Mouse (Mus musculus): Measurements from ENCODE around the gene Ddah2. TPM values are rescaled to one million over a fixed set of nuclear protein-coding genes. Genes with fewer than 3 reads are reported as not detected.

Ddah2 gene
- 1 to 10 TPM; 2.5 to 3.1 TPM for total RNA-seq (2023)

GRCm38 (mm10) chr17:35058911-35059892, at the start of gene Ddah2:
Ddah2 (plus strand) TSS chr17:35059035.

GRCm38 (mm10) chr17:35016376-35016775, 42.5 kb upstream of the Ddah2 start, which contains the start of gene Vwa7:
Vwa7 (plus strand) TSS chr17:35016579.

GRCm38 (mm10) chr17:35027277-35028068, 31.4 kb upstream of the Ddah2 start, which contains the start of gene Sapcd1:
Sapcd1 (minus strand) TSS chr17:35028016.

GRCm38 (mm10) chr17:35046681-35047455, 12.0 kb upstream of the Ddah2 start, which contains the start of gene Msh5:
Msh5 (minus strand) TSS chr17:35046745.

GRCm38 (mm10) chr17:35049561-35050016, 9.2 kb upstream of the Ddah2 start, which contains the start of gene Clic1:
Clic1 (plus strand) TSS chr17:35049966.

GRCm38 (mm10) chr17:35064951-35065947, 6.4 kb downstream of the Ddah2 start, which contains the start of gene Ly6g6c:
Ly6g6c (plus strand) TSS chr17:35065388.

GRCm38 (mm10) chr17:35066084-35066483, 7.2 kb downstream of the Ddah2 start, which contains the start of gene Mpig6b:
Mpig6b (minus strand) TSS chr17:35066184.

GRCm38 (mm10) chr17:35076507-35077176, 17.8 kb downstream of the Ddah2 start, which contains the start of gene Ly6g6e:
Ly6g6e (plus strand) TSS chr17:35076902.

GRCm38 (mm10) chr17:35077786-35078233, 19.0 kb downstream of the Ddah2 start, which contains the start of gene Ly6g6d:
Ly6g6d (minus strand) TSS chr17:35078065.

GRCm38 (mm10) chr17:35085208-35085865, 26.5 kb downstream of the Ddah2 start, which contains the start of gene Ly6g6f:
Ly6g6f (minus strand) TSS chr17:35085610.

GRCm38 (mm10) chr17:35088825-35089644, 30.2 kb downstream of the Ddah2 start, which contains the start of gene Abhd16a:
Abhd16a (plus strand) TSS chr17:35089263.

GRCm38 (mm10) chr17:35108097-35108496, 49.3 kb downstream of the Ddah2 start, which contains the start of gene Ly6g5c:
Ly6g5c (plus strand) TSS chr17:35108279.

Other genes starting within 250 kb of the Ddah2 start
- gene Stk19, start 222.1 kb upstream of the Ddah2 start, total RNA-seq (2023), result 10 to 100 TPM; 34.1 to 39.4 TPM
- 10 to 100 TPM; 49.0 to 49.1 TPM for gene Dxo, start 222.0 kb upstream of the Ddah2 start, total RNA-seq (2023)
- 10 to 100 TPM; 66.2 to 72.1 TPM for gene Skiv2l, start 208.8 kb upstream of the Ddah2 start, total RNA-seq (2023)
- 10 to 100 TPM; 23.4 to 30.8 TPM for gene Nelfe, start 208.6 kb upstream of the Ddah2 start, total RNA-seq (2023)
- 1 to 10 TPM; 1.6 to 1.8 TPM for gene Cfb, start 196.5 kb upstream of the Ddah2 start, total RNA-seq (2023)
- gene Zbtb12, start 179.6 kb upstream of the Ddah2 start, total RNA-seq (2023), result 1 to 10 TPM; 2.8 to 3.9 TPM
- not detected for gene Gm20547, start 177.0 kb upstream of the Ddah2 start, total RNA-seq (2023)
- gene C2, start 160.8 kb upstream of the Ddah2 start, total RNA-seq (2023), result under 1 TPM in 1 of 2 experiments, not detected in 1; 0.24 TPM
- gene Ehmt2, start 160.6 kb upstream of the Ddah2 start, total RNA-seq (2023), result 10 to 100 TPM; 68.7 to 71.8 TPM
- gene Slc44a4, start 144.6 kb upstream of the Ddah2 start, total RNA-seq (2023), result not detected
- 10 to 100 TPM; 60.2 to 63.2 TPM for gene Neu1, start 127.8 kb upstream of the Ddah2 start, total RNA-seq (2023)
- gene Hspa1b, start 99.8 kb upstream of the Ddah2 start, total RNA-seq (2023), result 100 to 1,000 TPM in 1 of 2 experiments, 10 to 100 TPM in 1; 58.3 to 134 TPM
- not detected for gene Gm20481, start 89.1 kb upstream of the Ddah2 start, total RNA-seq (2023)
- gene Hspa1a, start 86.9 kb upstream of the Ddah2 start, total RNA-seq (2023), result 100 to 1,000 TPM in 1 of 2 experiments, 10 to 100 TPM in 1; 86.4 to 244 TPM
- gene Hspa1l, start 86.3 kb upstream of the Ddah2 start, total RNA-seq (2023), result under 1 TPM in 1 of 2 experiments, not detected in 1; 0.20 TPM
- 10 to 100 TPM; 41.4 to 45.7 TPM for gene Lsm2, start 77.2 kb upstream of the Ddah2 start, total RNA-seq (2023)
- gene Vars, start 58.0 kb upstream of the Ddah2 start, total RNA-seq (2023), result 10 to 100 TPM; 61.7 to 68.3 TPM
- gene Vwa7, start 42.5 kb upstream of the Ddah2 start, total RNA-seq (2023), result under 1 TPM in 1 of 2 experiments, not detected in 1; 0.15 TPM
- gene Sapcd1, start 31.0 kb upstream of the Ddah2 start, total RNA-seq (2023), result 1 to 10 TPM; 1.3 to 2.1 TPM
- 10 to 100 TPM; 11.5 to 12.5 TPM for gene Msh5, start 12.3 kb upstream of the Ddah2 start, total RNA-seq (2023)
- 100 to 1,000 TPM; 262 to 285 TPM for gene Clic1, start 9.1 kb upstream of the Ddah2 start, total RNA-seq (2023)
- gene Ly6g6c, start 6.4 kb downstream of the Ddah2 start, total RNA-seq (2023), result 1 to 10 TPM in 1 of 2 experiments, not detected in 1; 1.0 TPM
- under 1 TPM in 1 of 2 experiments, not detected in 1; 0.26 TPM for gene Mpig6b, start 7.1 kb downstream of the Ddah2 start, total RNA-seq (2023)
- gene Ly6g6e, start 17.9 kb downstream of the Ddah2 start, total RNA-seq (2023), result not detected
- gene Ly6g6d, start 19.0 kb downstream of the Ddah2 start, total RNA-seq (2023), result not detected
- under 1 TPM in 1 of 2 experiments, not detected in 1; 0.35 TPM for gene Ly6g6f, start 26.6 kb downstream of the Ddah2 start, total RNA-seq (2023)
- 10 to 100 TPM; 50.2 to 58.4 TPM for gene Abhd16a, start 30.2 kb downstream of the Ddah2 start, total RNA-seq (2023)
- not detected for gene Ly6g5c, start 49.2 kb downstream of the Ddah2 start, total RNA-seq (2023)
- gene Ly6g5b, start 56.4 kb downstream of the Ddah2 start, total RNA-seq (2023), result 10 to 100 TPM; 13.5 to 16.4 TPM
- gene Gpank1, start 62.4 kb downstream of the Ddah2 start, total RNA-seq (2023), result 10 to 100 TPM; 20.2 to 26.5 TPM
- gene Csnk2b, start 63.0 kb downstream of the Ddah2 start, total RNA-seq (2023), result 100 to 1,000 TPM; 172 TPM
- gene D17H6S53E, start 67.3 kb downstream of the Ddah2 start, total RNA-seq (2023), result 10 to 100 TPM; 16.4 to 24.3 TPM
- gene Apom, start 73.0 kb downstream of the Ddah2 start, total RNA-seq (2023), result under 1 TPM in 1 of 2 experiments, not detected in 1; 0.42 TPM
- gene Bag6, start 76.1 kb downstream of the Ddah2 start, total RNA-seq (2023), result 100 to 1,000 TPM; 222 to 226 TPM
- gene Prrc2a, start 105.9 kb downstream of the Ddah2 start, total RNA-seq (2023), result 100 to 1,000 TPM; 180 to 195 TPM
- gene Aif1, start 117.0 kb downstream of the Ddah2 start, total RNA-seq (2023), result 10 to 100 TPM; 18.0 to 18.3 TPM
- gene Lst1, start 129.4 kb downstream of the Ddah2 start, total RNA-seq (2023), result 100 to 1,000 TPM; 564 to 656 TPM
- 10 to 100 TPM; 84.2 to 91.5 TPM for gene Ltb, start 135.4 kb downstream of the Ddah2 start, total RNA-seq (2023)
- 10 to 100 TPM; 71.0 to 84.1 TPM for gene Tnf, start 143.0 kb downstream of the Ddah2 start, total RNA-seq (2023)
- gene Lta, start 146.3 kb downstream of the Ddah2 start, total RNA-seq (2023), result not detected
- not detected for gene Gm16181, start 161.8 kb downstream of the Ddah2 start, total RNA-seq (2023)
- gene Atp6v1g2, start 174.6 kb downstream of the Ddah2 start, total RNA-seq (2023), result 1 to 10 TPM; 2.2 to 4.8 TPM
- 10 to 100 TPM; 18.6 to 19.5 TPM for gene Nfkbil1, start 176.8 kb downstream of the Ddah2 start, total RNA-seq (2023)
- gene Ddx39b, start 182.7 kb downstream of the Ddah2 start, total RNA-seq (2023), result 100 to 1,000 TPM; 208 to 239 TPM
- 1,000 to 10,000 TPM; 1,522 to 1,549 TPM for gene H2-D1, start 203.7 kb downstream of the Ddah2 start, total RNA-seq (2023)